Mouse (Mus musculus) bone marrow, adult 2 months (tissue): ENCODE results near the gene Reep6.

Source experiments
- CTCF ChIP-seq: fragments of 200-500 bp; IDR thresholded peaks from 2 replicates; pipeline ENCODE4 v1.5.1; 2011; ENCODE audit warnings: low read length, control low read depth; ENCODE audit not compliant: control insufficient read depth, insufficient read depth
- POLR2A ChIP-seq: fragments of 200-500 bp; IDR thresholded peaks from 2 replicates; pipeline ENCODE4 v1.6.1; 2011; ENCODE audit warnings: low read depth, mild to moderate bottlenecking, control low read depth, low read length, borderline replicate concordance; ENCODE audit not compliant: control insufficient read depth

DNA sequence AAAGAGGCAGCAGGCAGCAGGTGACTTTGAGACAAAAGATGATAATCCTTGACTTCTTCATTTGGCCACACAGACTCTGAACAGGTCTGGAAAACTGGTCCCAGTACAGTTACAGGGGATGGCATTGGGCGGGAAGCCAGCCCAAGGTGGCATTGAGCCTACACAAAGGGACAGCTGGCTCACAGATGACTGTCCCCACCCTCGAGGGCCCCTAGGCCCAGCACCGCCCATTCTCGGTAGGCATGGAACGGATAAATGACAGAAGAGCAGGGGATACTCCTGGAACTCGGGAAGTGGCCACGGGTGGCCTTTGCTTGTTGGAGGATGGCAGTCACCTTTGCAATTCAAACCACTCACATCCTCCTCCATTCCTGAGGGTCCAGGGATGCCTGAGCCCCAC, 55.6 kb downstream of the Reep6 start:
- no peak for TF ChIP-seq POLR2A
- no peak for TF ChIP-seq CTCF
